Mouse (Mus musculus) MEL (cell line): ENCODE measurements at regions not wholly inside any gene's neighbourhood (a gene's known extent, or its start where the extent isn't known, plus 50 kb on each side); places are given as distances from the start of the nearest gene placed in this dataset.

Experiments
- DNase-seq: peaks from one replicate; pipeline ENCODE4 v3.0.0; 2011; ENCODE audit warnings: low read depth, low spot score
- H3K27ac ChIP-seq: 2 replicates; pipeline ENCODE4 v1.5.1; 2012; ENCODE audit warnings: low read depth, mild to moderate bottlenecking, control low read depth, low read length, moderate library complexity; ENCODE audit not compliant: control insufficient read depth
- H3K27me3 ChIP-seq, 2 experiments: fragments of 150-350 bp in 1 of 2; sonication (generic) in 1 of 2; 2 replicates each; pipeline ENCODE4 v1.6.1; 2012; ENCODE audit warnings: low read length in 2 of 2, mild to moderate bottlenecking in 2 of 2, improper control_type of control experiment in 1 of 2, moderate library complexity in 1 of 2; ENCODE audit not compliant: insufficient read depth in 2 of 2, control insufficient read depth in 1 of 2
- H3K36me3 ChIP-seq, 2 experiments: 2 replicates each; pipeline ENCODE4 v1.6.1; 2012 to 2014; ENCODE audit warnings: low read length in 2 of 2, improper control_type of control experiment in 1 of 2, inconsistent platforms in 1 of 2, mild to moderate bottlenecking in 1 of 2; ENCODE audit not compliant: insufficient read depth in 2 of 2, control insufficient read depth in 1 of 2
- H3K4me1 ChIP-seq, 2 experiments: fragments of 150-350 bp in 1 of 2; sonication (generic) in 1 of 2; 2 replicates each; pipeline ENCODE4 v1.6.1; 2012; ENCODE audit warnings: low read length in 2 of 2, improper control_type of control experiment in 1 of 2, mild to moderate bottlenecking in 1 of 2; ENCODE audit not compliant: insufficient read depth in 2 of 2, control insufficient read depth in 1 of 2
- H3K4me3 ChIP-seq, 2 experiments: fragments of 150-350 bp in 1 of 2; sonication (generic) in 1 of 2; 2 replicates each; pipeline ENCODE4 v1.5.1; 2012; ENCODE audit warnings: low read depth in 2 of 2, low read length in 2 of 2, mild to moderate bottlenecking in 2 of 2, moderate library complexity in 2 of 2, control low read depth in 1 of 2, improper control_type of control experiment in 1 of 2; ENCODE audit not compliant: control insufficient read depth in 1 of 2, insufficient read depth in 1 of 2
- H3K79me2 ChIP-seq: 2 replicates; pipeline ENCODE4 v1.6.1; 2012; ENCODE audit warnings: mild to moderate bottlenecking, low read length, moderate library complexity; ENCODE audit not compliant: control insufficient read depth, poor library complexity, insufficient read depth
- H3K9ac ChIP-seq: 2 replicates; pipeline ENCODE4 v1.6.1; 2012; ENCODE audit warnings: low read depth, mild to moderate bottlenecking, control low read depth, low read length, moderate library complexity; ENCODE audit not compliant: control insufficient read depth, poor library complexity, severe bottlenecking
- H3K9me3 ChIP-seq: fragments of 150-350 bp; sonication (generic); replicated peaks from 2 replicates; pipeline ENCODE4 v1.6.1; 2012; ENCODE audit warnings: mild to moderate bottlenecking, low read length, improper control_type of control experiment, moderate library complexity; ENCODE audit not compliant: insufficient read depth
- CHD1 ChIP-seq: IDR thresholded peaks from 2 replicates; pipeline ENCODE4 v1.6.1; 2012; ENCODE audit warnings: low read depth, mild to moderate bottlenecking, inconsistent platforms, low read length, improper control_type of control experiment
- ELF1 ChIP-seq: IDR thresholded peaks from 2 replicates; pipeline ENCODE4 v1.6.1; 2014; ENCODE audit warnings: low read depth, mild to moderate bottlenecking, inconsistent platforms, low read length, improper control_type of control experiment, moderate library complexity
- EP300 ChIP-seq, 2 experiments: IDR thresholded peaks; 2 replicates each; pipeline ENCODE4 v1.6.1; 2011; ENCODE audit warnings: improper control_type of control experiment in 2 of 2, low read length in 2 of 2, low read depth in 1 of 2, mild to moderate bottlenecking in 1 of 2
- HCFC1 ChIP-seq: IDR thresholded peaks from 2 replicates; pipeline ENCODE4 v1.6.1; 2012; ENCODE audit warnings: low read depth, mild to moderate bottlenecking, inconsistent platforms, low read length, improper control_type of control experiment, moderate library complexity
- KAT2A ChIP-seq: conservative IDR thresholded peaks from 2 replicates; pipeline ENCODE4 v1.6.1; 2012; ENCODE audit warnings: low read depth, low read length, improper control_type of control experiment, inconsistent platforms
- MAFK ChIP-seq: IDR thresholded peaks from 2 replicates; pipeline ENCODE4 v1.6.1; 2011; ENCODE audit warnings: low read depth, mild to moderate bottlenecking, low read length, improper control_type of control experiment, borderline replicate concordance
- MXI1 ChIP-seq: IDR thresholded peaks from 2 replicates; pipeline ENCODE4 v1.6.1; 2011; ENCODE audit warnings: mild to moderate bottlenecking, low read depth, low read length, improper control_type of control experiment
- NRF1 ChIP-seq: IDR thresholded peaks from 2 replicates; pipeline ENCODE4 v1.6.1; 2014; ENCODE audit warnings: low read depth, mild to moderate bottlenecking, inconsistent platforms, low read length, improper control_type of control experiment, moderate library complexity; ENCODE audit not compliant: poor library complexity, insufficient read depth, severe bottlenecking
- RAD21 ChIP-seq: IDR thresholded peaks from 2 replicates; pipeline ENCODE4 v1.6.1; 2011; ENCODE audit warnings: mild to moderate bottlenecking, low read depth, low read length, improper control_type of control experiment
- RCOR1 ChIP-seq: IDR thresholded peaks from 2 replicates; pipeline ENCODE4 v1.6.1; 2012; ENCODE audit warnings: low read depth, mild to moderate bottlenecking, inconsistent platforms, low read length, improper control_type of control experiment
- SIN3A ChIP-seq: IDR thresholded peaks from 2 replicates; pipeline ENCODE4 v1.6.1; 2012; ENCODE audit warnings: low read length, improper control_type of control experiment, inconsistent platforms
- SMC3 ChIP-seq: IDR thresholded peaks from 2 replicates; pipeline ENCODE4 v1.6.1; 2011; ENCODE audit warnings: low read depth, low read length, improper control_type of control experiment
- TCF12 ChIP-seq: IDR thresholded peaks from 2 replicates; pipeline ENCODE4 v1.6.1; 2014; ENCODE audit warnings: low read depth, mild to moderate bottlenecking, inconsistent platforms, low read length, improper control_type of control experiment, moderate library complexity
- UBTF ChIP-seq: IDR thresholded peaks from 2 replicates; pipeline ENCODE4 v1.6.1; 2012; ENCODE audit warnings: low read depth, mild to moderate bottlenecking, inconsistent platforms, low read length, improper control_type of control experiment, moderate library complexity, borderline replicate concordance; ENCODE audit not compliant: insufficient read depth
- USF1 ChIP-seq: IDR thresholded peaks from 2 replicates; pipeline ENCODE4 v1.6.1; 2014; ENCODE audit warnings: low read depth, mild to moderate bottlenecking, inconsistent platforms, low read length, improper control_type of control experiment, moderate library complexity
- USF2 ChIP-seq, 2 experiments: IDR thresholded peaks; 2 replicates each; pipeline ENCODE4 v1.6.1; 2011 to 2012; ENCODE audit warnings: improper control_type of control experiment in 2 of 2, low read length in 2 of 2, borderline replicate concordance in 1 of 2, inconsistent platforms in 1 of 2, low read depth in 1 of 2, mild to moderate bottlenecking in 1 of 2; ENCODE audit not compliant: insufficient read depth in 1 of 2
- ZC3H11A ChIP-seq: IDR thresholded peaks from 2 replicates; pipeline ENCODE4 v1.6.1; 2012; ENCODE audit warnings: low read depth, mild to moderate bottlenecking, inconsistent platforms, low read length, improper control_type of control experiment
- ZKSCAN1 ChIP-seq: IDR thresholded peaks from 2 replicates; pipeline ENCODE4 v1.6.1; 2012; ENCODE audit warnings: low read depth, mild to moderate bottlenecking, inconsistent platforms, low read length, improper control_type of control experiment, moderate library complexity
- ZNF384 ChIP-seq: IDR thresholded peaks from 2 replicates; pipeline ENCODE4 v1.6.1; 2012; ENCODE audit warnings: low read depth, mild to moderate bottlenecking, inconsistent platforms, low read length, improper control_type of control experiment

GRCm38 (mm10) chr3:78300506-78300905 is 985.8 kb downstream of the Rapgef2 start:
- no peak for DNase-seq
- TF ChIP-seq HCFC1 = no peak
- TF ChIP-seq USF1 = no peak
- TF ChIP-seq UBTF = no peak
- no peak for TF ChIP-seq NRF1
- no peak for TF ChIP-seq ZKSCAN1
- no peak for TF ChIP-seq MAFK
- TF ChIP-seq EP300 (IDR thresholded peaks at IDR 0.05; ENCODE audit: low read depth in 1 of 2, low read length in 2 of 2) = no peak
- Histone ChIP-seq H3K4me3 (no peak overlapping the region), H3K27ac (no peak overlapping the region), H3K9ac (no peak overlapping the region), H3K79me2 (no peaks in the 10 kb centered on the region), H3K27me3 (no peaks in the 10 kb centered on the region), H3K36me3 (no peaks in the 10 kb centered on the region), H3K9me3 (no peaks in the 10 kb centered on the region), H3K4me1 (no peaks in the 10 kb centered on the region)

GRCm38 (mm10) chr3:78291894-78292293 is 994.4 kb downstream of the Rapgef2 start:
- no peak for DNase-seq
- H3K4me1 ChIP-seq = no peaks in the 10 kb centered on the region
- H3K27ac ChIP-seq = no peak overlapping the region
- H3K9me3 ChIP-seq = no peaks in the 10 kb centered on the region
- no peaks in the 10 kb centered on the region for H3K27me3 ChIP-seq
- no peaks in the 10 kb centered on the region for H3K36me3 ChIP-seq
- no peak overlapping the region for H3K4me3 ChIP-seq
- H3K79me2 ChIP-seq = no peaks in the 10 kb centered on the region
- TF ChIP-seq KAT2A (no peak), SMC3 (no peak), USF1 (no peak), RAD21 (no peak), ZC3H11A (no peak), USF2 (IDR thresholded peaks at IDR 0.05; ENCODE audit: borderline replicate concordance in 1 of 2, insufficient read depth in 1 of 2, low read depth in 1 of 2, low read length in 2 of 2) (no peak)
- no peak overlapping the region for H3K9ac ChIP-seq

DNA sequence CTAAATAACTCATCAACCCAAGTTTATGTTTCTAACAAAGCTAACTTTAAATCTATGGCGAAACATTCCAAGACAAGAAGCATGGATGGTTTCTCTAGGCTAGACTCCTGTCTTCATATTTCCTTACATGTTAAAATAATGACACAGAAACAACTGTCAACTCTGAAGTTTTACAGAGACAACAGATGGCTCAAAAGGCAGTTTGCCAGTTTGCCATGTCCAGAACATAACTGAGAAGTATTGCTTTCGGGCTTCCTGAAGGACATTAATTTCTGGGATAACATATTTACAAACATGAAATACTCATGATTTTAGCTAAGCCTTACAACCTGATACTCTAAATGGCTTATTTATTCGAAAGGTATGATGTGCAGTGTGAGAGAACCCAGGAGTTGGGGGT is 1002.2 kb downstream of the Rapgef2 start:
- no peaks in the 10 kb centered on the region for H3K79me2 ChIP-seq
- no peaks in the 10 kb centered on the region for H3K27me3 ChIP-seq
- H3K4me1 ChIP-seq = no peaks in the 10 kb centered on the region
- no peak for DNase-seq
- H3K4me3 ChIP-seq = no peak overlapping the region
- no peak overlapping the region for H3K9ac ChIP-seq
- H3K9me3 ChIP-seq = no peaks in the 10 kb centered on the region
- TF ChIP-seq ZNF384 (no peak), ELF1 (no peak), SIN3A (no peak), MAFK (no peak), NRF1 (no peak), CHD1 (no peak), MXI1 (no peak), RCOR1 (no peak), TCF12 (no peak)
- TF ChIP-seq, all 39 proteins: peak for 0
- no peak overlapping the region for H3K27ac ChIP-seq
- no peaks in the 10 kb centered on the region for H3K36me3 ChIP-seq
